In the genomic region with DNA sequence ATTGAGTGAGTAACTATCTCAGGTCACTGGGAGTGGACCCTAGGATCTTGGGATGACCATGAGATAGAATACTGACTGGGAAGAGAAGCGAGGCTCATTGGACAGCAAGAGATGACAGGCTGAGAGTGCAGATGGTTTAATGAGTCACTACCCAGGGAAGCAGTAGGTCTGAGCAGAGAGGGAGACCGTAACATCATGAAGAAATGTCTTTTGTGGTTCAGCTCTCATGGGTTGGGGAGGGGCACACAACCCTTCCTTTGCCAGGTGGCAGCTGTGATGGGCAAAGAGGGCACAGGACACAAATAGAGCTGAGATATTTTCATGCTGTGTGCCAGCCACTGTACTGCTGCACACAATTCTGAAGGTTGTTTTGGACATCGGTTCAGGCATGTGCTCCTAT, we compare ENCODE assay signal across 29 mouse cellular contexts.
DNase-seq lines count a peak whose midpoint lies in the region; ATAC-seq and TF ChIP-seq lines count a peak whose summit lies in the region.
"Had no signal": no experiment of that assay in that cellular context is flagged by ENCODE, and none has a peak within 500 bp of the region (broad histone marks: within the 10 kb centered on the region; RNA-seq: fewer than 3 reads in every experiment).

No protein-coding gene starts in this region.

- WGBS in olfactory bulb, adult 2 months: 45% methylated on average over 3 of the region's 3 CpGs
- 91% methylated on average over 3 of the region's 3 CpGs for WGBS in forebrain, embryonic 10.5 days

- H3K27ac ChIP-seq in olfactory bulb, adult 2 months (ENCODE audit: insufficient read depth, low read depth, low read length): peak overlapping the region; percentile 45; the same call in 1 of the 2 replicates
- no peak overlapping the region for H3K27ac ChIP-seq in forebrain, embryonic 10.5 days
- H3K27ac ChIP-seq: forebrain, embryonic 12.5 days; heart, embryonic 10.5 days; heart, embryonic 15.5 days; hindbrain, embryonic 14.5 days; layer of hippocampus, adult 2 months; left cerebral cortex, adult 2 months; liver, embryonic 12.5 days; midbrain, embryonic 13.5 days had no signal

- H3K27me3 ChIP-seq in forebrain, embryonic 10.5 days (ENCODE audit: poor library complexity, severe bottlenecking): peaks cover 22% of the 10 kb centered on the region
- H3K27me3 ChIP-seq: heart, embryonic 15.5 days; liver, embryonic 12.5 days; Patski had no signal

- H3K4me3 ChIP-seq in olfactory bulb, adult 2 months (ENCODE audit: insufficient read depth, low read depth, low read length): no peak overlapping the region
- H3K4me3 ChIP-seq in forebrain, embryonic 10.5 days: no peak overlapping the region
- H3K4me3 ChIP-seq: erythroblast, embryonic 14.5 days; forebrain, embryonic 12.5 days; heart, embryonic 10.5 days; heart, embryonic 15.5 days; layer of hippocampus, adult 2 months; left cerebral cortex, adult 2 months; liver, embryonic 12.5 days; midbrain, embryonic 13.5 days had no signal

- no peak for TF ChIP-seq CTCF in olfactory bulb, adult 2 months (IDR thresholded peaks at IDR 0.05; ENCODE audit: insufficient read depth, low read depth, low read length)

- no peaks in the 10 kb centered on the region for H3K36me3 ChIP-seq in forebrain, embryonic 10.5 days (replicated peaks)
- H3K36me3 ChIP-seq: forebrain, embryonic 12.5 days; G1E; heart, embryonic 10.5 days; heart, embryonic 15.5 days; liver, embryonic 12.5 days; midbrain, embryonic 13.5 days had no signal

- peak; percentile 81 for ATAC-seq in frontal cortex, adult (ENCODE audit: low TSS enrichment)
- ATAC-seq: forebrain, postnatal 0 days; inflammation-experienced regulatory T-cells, adult 6 months; liver, embryonic 12.5 days; liver, postnatal 0 days; midbrain, embryonic 13.5 days; Patski had no signal

- TF ChIP-seq POLR2A in olfactory bulb, adult 2 months (IDR thresholded peaks at IDR 0.05; ENCODE audit: insufficient read depth, low read depth, low read length): no peak

- no peaks in the 10 kb centered on the region for H3K9me3 ChIP-seq in forebrain, embryonic 10.5 days
- H3K9me3 ChIP-seq: forebrain, embryonic 12.5 days; heart, embryonic 10.5 days; heart, embryonic 15.5 days; liver, embryonic 12.5 days; midbrain, embryonic 13.5 days had no signal

- peaks cover 6% of the 10 kb centered on the region for H3K4me1 ChIP-seq in olfactory bulb, adult 2 months (ENCODE audit: control insufficient read depth, insufficient read depth, low read length)
- H3K4me1 ChIP-seq in forebrain, embryonic 10.5 days: peaks cover 14% of the 10 kb centered on the region
- H3K4me1 ChIP-seq: heart, embryonic 10.5 days; heart, embryonic 15.5 days; liver, embryonic 12.5 days had no signal

- DNase-seq in frontal cortex, postnatal 14 days (ENCODE audit: low spot score in 2 of 2): no peak
- DNase-seq in cerebellum, adult 11-12 months: peak; percentile 87
- DNase-seq in cerebellum, adult 9-11 months: peak; percentile 88
- no peak for DNase-seq in thymus, postnatal 0 days (ENCODE audit: low spot score)
- DNase-seq in forebrain, embryonic 10.5 days (ENCODE audit: extremely low spot score, low spot score): no peak
- DNase-seq: adrenal gland, postnatal 10 days; forebrain, postnatal 0 days; gastrocnemius, postnatal 14 days; heart, postnatal 4 days; kidney, adult 11 months; kidney, postnatal 36 days; liver, postnatal 0 days; lung, postnatal 4 days; spleen, adult 18-20 months; thymus, postnatal 25 days had no signal

Comparison
In these comparisons a context has a peak if more than half of its experiments do, and no peak if none do; other contexts are left out.
1. DNase-seq: peak in cerebellum, adult 11-12 months (single experiment) and cerebellum, adult 9-11 months (single experiment); none in frontal cortex, postnatal 14 days (0 of 2), thymus, postnatal 0 days (single experiment) and forebrain, embryonic 10.5 days (single experiment).